Mouse (Mus musculus): ENCODE measurements at regions not wholly inside any gene's neighbourhood (a gene's known extent, or its start where the extent isn't known, plus 50 kb on each side); places are given as distances from the start of the nearest gene placed in this dataset.

- H3K27me3 ChIP-seq (ENCODE audit: control insufficient read depth, insufficient read depth, low read length) = no peaks in the 10 kb centered on the region
- WGBS = 73% methylated on average over 3 of the region's 3 CpGs
- no peaks in the 10 kb centered on the region for H3K79me2 ChIP-seq (replicated peaks; ENCODE audit: control insufficient read depth, insufficient read depth, low read length)
- H3K4me3 ChIP-seq = no peak overlapping the region
- no peak for TF ChIP-seq CTCF (IDR thresholded peaks at IDR 0.05)
- TF ChIP-seq EP300 (IDR thresholded peaks at IDR 0.05; ENCODE audit: insufficient read depth, low read depth, low read length) = no peak
- TF ChIP-seq POLR2A (IDR thresholded peaks at IDR 0.05; ENCODE audit: insufficient read depth, low read depth, low read length) = no peak
- H3K9ac ChIP-seq (ENCODE audit: low read depth, low read length) = no peak overlapping the region
- no peaks in the 10 kb centered on the region; the same call in 1 of the 2 replicates for H3K36me3 ChIP-seq (ENCODE audit: control insufficient read depth, insufficient read depth, low read length)
- no peaks in the 10 kb centered on the region; the same call in 1 of the 2 replicates for H3K4me1 ChIP-seq (ENCODE audit: control insufficient read depth, insufficient read depth, low read length)
- intact Hi-C loops (cut with DNase I) = no loop called here
- DNase-seq = no peak
- H3K27ac ChIP-seq = no peak overlapping the region
Observed at GRCm38 (mm10) chr3:149408858-149409257, 418.5 kb upstream of the Adgrl2 start.

DNA sequence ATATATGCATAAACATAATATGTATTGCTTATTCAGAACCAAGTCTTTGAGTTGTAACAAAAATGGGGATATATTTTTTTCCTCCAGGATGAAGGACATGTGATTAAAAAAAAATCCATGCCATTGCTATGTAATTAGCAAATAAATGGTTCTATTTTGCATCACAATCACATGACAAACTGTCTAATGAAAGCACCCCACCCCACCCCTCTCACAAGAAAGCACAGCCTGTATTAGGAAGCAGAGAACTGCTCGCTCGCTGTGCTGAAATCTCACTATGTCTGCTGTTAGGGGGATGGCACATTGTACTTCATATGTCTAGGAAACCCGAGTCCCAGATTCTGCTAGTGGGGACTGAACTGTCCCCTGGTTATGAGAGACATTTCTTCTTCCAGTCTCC, 415.5 kb upstream of the Adgrl2 start:
- Histone ChIP-seq H3K79me2 (replicated peaks; ENCODE audit: control insufficient read depth, insufficient read depth, low read length) (no peaks in the 10 kb centered on the region), H3K4me3 (no peak overlapping the region), H3K9ac (ENCODE audit: low read depth, low read length) (no peak overlapping the region), H3K27ac (no peak overlapping the region), H3K36me3 (ENCODE audit: control insufficient read depth, insufficient read depth, low read length) (no peaks in the 10 kb centered on the region), H3K4me1 (ENCODE audit: control insufficient read depth, insufficient read depth, low read length) (no peaks in the 10 kb centered on the region; the same call in 1 of the 2 replicates), H3K27me3 (ENCODE audit: control insufficient read depth, insufficient read depth, low read length) (no peaks in the 10 kb centered on the region)
- 84% methylated on average over 3 of the region's 3 CpGs for WGBS
- intact Hi-C loops (cut with DNase I) = no loop called here
- no peak for DNase-seq
- TF ChIP-seq POLR2A (IDR thresholded peaks at IDR 0.05; ENCODE audit: insufficient read depth, low read depth, low read length) = no peak
- no peak for TF ChIP-seq CTCF (IDR thresholded peaks at IDR 0.05)
- TF ChIP-seq EP300 (IDR thresholded peaks at IDR 0.05; ENCODE audit: insufficient read depth, low read depth, low read length) = no peak

DNA sequence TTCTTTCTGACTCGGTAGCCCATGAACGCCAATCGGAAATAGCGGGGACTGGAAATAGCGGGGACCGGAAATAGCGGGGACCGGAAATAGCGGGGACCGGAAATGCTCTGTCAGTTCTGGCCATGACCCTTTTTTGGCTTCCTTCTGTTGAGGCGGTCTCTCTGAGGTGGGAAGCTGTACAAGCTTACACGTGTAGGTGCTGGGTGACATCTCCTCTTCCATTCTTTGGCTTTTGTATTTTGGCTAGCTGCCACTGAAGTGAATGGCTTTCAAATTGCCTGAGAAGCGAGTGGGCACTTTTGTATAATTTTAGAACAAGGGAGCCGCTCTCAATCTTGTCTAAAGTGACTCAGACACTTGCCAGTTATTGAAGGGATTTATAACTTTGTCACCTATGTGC, 414.3 kb upstream of the Adgrl2 start:
- Histone ChIP-seq H3K4me3 (no peak overlapping the region), H3K36me3 (ENCODE audit: control insufficient read depth, insufficient read depth, low read length) (no peaks in the 10 kb centered on the region), H3K27ac (no peak overlapping the region), H3K79me2 (replicated peaks; ENCODE audit: control insufficient read depth, insufficient read depth, low read length) (no peaks in the 10 kb centered on the region), H3K4me1 (ENCODE audit: control insufficient read depth, insufficient read depth, low read length) (no peaks in the 10 kb centered on the region; the same call in 1 of the 2 replicates), H3K27me3 (ENCODE audit: control insufficient read depth, insufficient read depth, low read length) (no peaks in the 10 kb centered on the region), H3K9ac (ENCODE audit: low read depth, low read length) (no peak overlapping the region)
- intact Hi-C loops (cut with DNase I) = no loop called here
- TF ChIP-seq CTCF (IDR thresholded peaks at IDR 0.05) (no peak), EP300 (IDR thresholded peaks at IDR 0.05; ENCODE audit: insufficient read depth, low read depth, low read length) (no peak), POLR2A (IDR thresholded peaks at IDR 0.05; ENCODE audit: insufficient read depth, low read depth, low read length) (no peak)
- no peak for DNase-seq
- 66% methylated on average over 14 of the region's 14 CpGs for WGBS

DNA sequence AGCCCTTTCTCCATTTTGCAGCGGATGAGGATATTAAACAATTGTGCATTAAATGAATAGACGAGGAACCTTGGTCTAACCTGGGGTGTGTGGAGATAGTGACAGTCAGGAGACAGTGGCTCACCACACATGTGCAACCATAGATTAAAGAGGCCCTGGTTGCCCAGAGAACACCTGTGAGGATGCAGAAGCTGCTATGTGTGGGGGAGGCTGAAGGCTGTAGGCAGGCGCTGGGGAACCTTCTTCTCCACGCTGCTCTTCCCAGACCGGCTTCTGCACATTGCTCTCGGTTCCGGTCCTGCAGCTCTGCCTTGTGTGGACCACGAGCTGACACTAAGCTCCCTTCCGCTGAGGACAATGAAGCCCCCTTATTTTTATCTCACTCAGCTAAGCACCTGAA, 412.1 kb upstream of the Adgrl2 start:
- 91% methylated on average over 9 of the region's 9 CpGs for WGBS
- H3K4me3 ChIP-seq = no peak overlapping the region

DNA sequence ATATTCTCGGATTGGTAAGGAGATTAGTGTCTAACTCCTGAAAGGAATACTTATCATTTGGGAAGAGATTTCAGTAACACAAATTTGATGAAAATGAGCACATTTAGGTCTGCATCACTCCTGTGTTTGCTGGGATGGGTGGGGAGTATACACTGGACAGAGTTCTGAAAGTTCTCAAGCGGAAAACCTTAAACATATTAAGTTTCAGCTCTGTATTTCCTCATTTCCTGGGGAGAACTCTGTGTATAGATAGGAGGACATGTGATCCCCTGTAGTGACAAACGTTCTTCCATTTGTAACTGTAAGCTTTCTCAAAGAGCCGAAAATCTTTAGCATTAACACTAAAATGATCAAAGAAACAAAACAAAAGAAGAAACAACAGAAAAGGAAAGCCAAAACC, 404.7 kb upstream of the Adgrl2 start:
- WGBS = 47% methylated on average over 4 of the region's 4 CpGs
- no peak for DNase-seq
- H3K4me3 ChIP-seq = no peak overlapping the region
- no peaks in the 10 kb centered on the region; the same call in 1 of the 2 replicates for H3K4me1 ChIP-seq (ENCODE audit: control insufficient read depth, insufficient read depth, low read length)
- H3K27me3 ChIP-seq (ENCODE audit: control insufficient read depth, insufficient read depth, low read length) = no peaks in the 10 kb centered on the region
- no peaks in the 10 kb centered on the region for H3K36me3 ChIP-seq (ENCODE audit: control insufficient read depth, insufficient read depth, low read length)
- no peaks in the 10 kb centered on the region for H3K79me2 ChIP-seq (replicated peaks; ENCODE audit: control insufficient read depth, insufficient read depth, low read length)
- TF ChIP-seq CTCF (IDR thresholded peaks at IDR 0.05) = no peak
- no peak overlapping the region for H3K27ac ChIP-seq
- intact Hi-C loops (cut with DNase I) = no loop called here
- no peak overlapping the region for H3K9ac ChIP-seq (ENCODE audit: low read depth, low read length)

More for the DNA sequence above, 412.1 kb upstream of the Adgrl2 start:
- no peak for TF ChIP-seq EP300 (IDR thresholded peaks at IDR 0.05; ENCODE audit: insufficient read depth, low read depth, low read length)
- no peak for TF ChIP-seq POLR2A (IDR thresholded peaks at IDR 0.05; ENCODE audit: insufficient read depth, low read depth, low read length)
- no peak for TF ChIP-seq CTCF (IDR thresholded peaks at IDR 0.05)
- H3K79me2 ChIP-seq (replicated peaks; ENCODE audit: control insufficient read depth, insufficient read depth, low read length) = no peaks in the 10 kb centered on the region
- DNase-seq = no peak
- H3K4me1 ChIP-seq (ENCODE audit: control insufficient read depth, insufficient read depth, low read length) = no peaks in the 10 kb centered on the region; the same call in 1 of the 2 replicates
- H3K36me3 ChIP-seq (ENCODE audit: control insufficient read depth, insufficient read depth, low read length) = no peaks in the 10 kb centered on the region
- H3K27me3 ChIP-seq (ENCODE audit: control insufficient read depth, insufficient read depth, low read length) = no peaks in the 10 kb centered on the region
- H3K9ac ChIP-seq (ENCODE audit: low read depth, low read length) = no peak overlapping the region
- intact Hi-C loops (cut with DNase I) = no loop called here
- H3K27ac ChIP-seq = no peak overlapping the region

DNA sequence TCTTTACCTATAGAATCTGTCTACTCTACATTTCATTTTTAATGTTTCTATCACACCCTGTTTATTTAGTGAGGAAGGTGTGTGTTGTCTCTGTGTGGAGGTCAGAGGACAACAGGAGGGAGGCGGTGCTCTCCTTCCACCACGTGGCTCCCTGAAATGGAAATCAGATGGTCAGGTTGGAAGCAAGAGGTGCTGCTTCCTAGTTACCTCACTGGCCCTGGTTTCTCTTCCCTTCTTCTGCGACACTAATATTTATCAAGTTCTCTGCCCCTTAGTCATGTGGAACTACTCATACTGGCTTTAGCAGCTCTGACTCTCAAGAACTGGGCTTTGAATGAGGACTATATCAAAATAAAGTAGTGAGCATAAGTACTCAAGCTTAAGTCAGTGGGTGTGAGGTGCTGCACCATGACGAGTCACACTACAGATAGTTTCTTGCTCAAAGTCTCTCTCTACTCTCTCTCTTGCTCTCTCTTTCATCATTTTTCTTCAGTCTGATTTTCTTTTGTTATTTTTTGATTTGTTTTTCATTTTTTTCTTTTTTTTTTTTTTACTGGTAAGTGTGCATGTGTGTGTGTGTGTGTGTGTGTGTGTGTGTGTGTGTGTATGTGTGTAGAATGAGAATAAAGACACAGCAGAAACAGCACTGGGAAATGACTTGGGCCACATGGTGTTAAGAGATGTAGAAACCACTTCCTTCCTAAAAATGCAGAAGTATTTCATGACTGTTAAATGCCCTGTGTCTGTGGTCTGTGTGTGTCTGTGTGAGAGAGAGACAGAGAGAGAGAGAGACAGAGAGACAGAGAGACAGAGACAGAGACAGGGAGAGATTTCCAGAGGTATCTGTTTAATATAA, 403.2 kb upstream of the Adgrl2 start:
- 64% methylated on average over 4 of the region's 4 CpGs for WGBS
- no peak overlapping the region for H3K4me3 ChIP-seq
- H3K4me1 ChIP-seq (ENCODE audit: control insufficient read depth, insufficient read depth, low read length) = no peaks in the 10 kb centered on the region; the same call in 1 of the 2 replicates

More for the DNA sequence above, 403.2 kb upstream of the Adgrl2 start:
- H3K79me2 ChIP-seq (replicated peaks; ENCODE audit: control insufficient read depth, insufficient read depth, low read length) = no peaks in the 10 kb centered on the region
- H3K36me3 ChIP-seq (ENCODE audit: control insufficient read depth, insufficient read depth, low read length) = no peaks in the 10 kb centered on the region
- intact Hi-C loops (cut with DNase I) = no loop called here
- H3K27me3 ChIP-seq (ENCODE audit: control insufficient read depth, insufficient read depth, low read length) = no peaks in the 10 kb centered on the region
- H3K9ac ChIP-seq (ENCODE audit: low read depth, low read length) = no peak overlapping the region
- no peak overlapping the region for H3K27ac ChIP-seq
- TF ChIP-seq EP300 (IDR thresholded peaks at IDR 0.05; ENCODE audit: insufficient read depth, low read depth, low read length) = no peak
- TF ChIP-seq POLR2A (IDR thresholded peaks at IDR 0.05; ENCODE audit: insufficient read depth, low read depth, low read length) = no peak
- no peak for TF ChIP-seq CTCF (IDR thresholded peaks at IDR 0.05)
- no peak for DNase-seq
